Mouse (Mus musculus) hematopoietic stem cell, adult 5-6 weeks (primary cell): ENCODE results near the gene Krt27. TPM values are rescaled to one million over a fixed set of nuclear protein-coding genes. Genes with fewer than 3 reads are reported as not detected.
A peak's percentile ranks its signal among the peaks of the same experiment; 100 is the strongest.

Experiments
- ATAC-seq, 2 experiments: fragments of 125-278 bp in 1 of 2; replicated peaks in 1 of 2; 2 replicates each; pipeline ENCODE4 v1.8.0; 2016 to 2017; ENCODE audit warnings: inconsistent platforms in 2 of 2, mild to moderate bottlenecking in 2 of 2, moderate number of reproducible peaks in 2 of 2, low read depth in 1 of 2, moderate TSS enrichment in 1 of 2; ENCODE audit not compliant: low FRiP score in 2 of 2, poor library complexity in 2 of 2, severe bottlenecking in 2 of 2, insufficient read depth in 1 of 2, low TSS enrichment in 1 of 2
- total RNA-seq: library from RNA; stranded (forward); fragments of 172-1452, 232-1000 nt; gene quantifications from 2 replicates; pipeline ENCODE4 v1.2.3, GENCODE M21; 2017

Krt27 gene
- total RNA-seq, 1 experiment from 2014 or later = not detected

GRCm38 (mm10) chr11:99361423-99361822, 10.5 kb upstream of the Krt27 start:
- no peak for ATAC-seq

- no peak for ATAC-seq
These were observed 11.5 kb downstream of the Krt27 start for GRCm38 (mm10) chr11:99339299-99339847.

- ATAC-seq = no peak
These were observed 13.0 kb downstream of the Krt27 start, which contains the start of gene Krt26 for GRCm38 (mm10) chr11:99337866-99338265. Krt26 (minus strand) TSS chr11:99337966.

GRCm38 (mm10) chr11:99333426-99333825, 17.5 kb downstream of the Krt27 start:
- ATAC-seq = no peak

GRCm38 (mm10) chr11:99329655-99330054, 21.2 kb downstream of the Krt27 start:
- no peak for ATAC-seq

- ATAC-seq = no peak
These were observed 28.1 kb downstream of the Krt27 start, which contains the start of gene Krt25 for GRCm38 (mm10) chr11:99322851-99323250. Krt25 (minus strand) TSS chr11:99322951.

GRCm38 (mm10) chr11:99321094-99321493, 29.8 kb downstream of the Krt27 start:
- ATAC-seq = no peak

- no peak for ATAC-seq
These were observed 31.8 kb downstream of the Krt27 start for GRCm38 (mm10) chr11:99319127-99319526.

- ATAC-seq = no peak
These were observed 34.4 kb downstream of the Krt27 start for GRCm38 (mm10) chr11:99316543-99316942.

GRCm38 (mm10) chr11:99314594-99314993, 36.3 kb downstream of the Krt27 start:
- ATAC-seq = no peak

- ATAC-seq = peak in 1 of 2 experiments; percentile 35; a peak in 1 of 4 replicates
These were observed 40.0 kb downstream of the Krt27 start for GRCm38 (mm10) chr11:99310882-99311281.

GRCm38 (mm10) chr11:99307579-99307978, 43.3 kb downstream of the Krt27 start:
- ATAC-seq = peak; percentile 58 to 73; a peak in 3 of 4 replicates

Other genes with a start within 250 kb of the Krt27 start
- 1.2 and 2.8 TPM in 2 replicates for gene Ccr7, start 196.0 kb downstream of the Krt27 start, total RNA-seq
- 298 and 368 TPM in 2 replicates for gene Smarce1, start 120.1 kb downstream of the Krt27 start, total RNA-seq
- not detected in 2 replicates for gene Krt222, start 107.0 kb downstream of the Krt27 start, total RNA-seq
- not detected in 2 replicates for gene Krt24, start 65.8 kb downstream of the Krt27 start, total RNA-seq
- gene Krt25, start 28.2 kb downstream of the Krt27 start, total RNA-seq = not detected in 2 replicates
- not detected in 2 replicates for gene Krt26, start 13.1 kb downstream of the Krt27 start, total RNA-seq
- gene Krt28, start 23.8 kb upstream of the Krt27 start, total RNA-seq = not detected in 2 replicates
- gene Krt10, start 38.3 kb upstream of the Krt27 start, total RNA-seq = not detected in 2 replicates
- not detected in 2 replicates for gene Krt12, start 71.2 kb upstream of the Krt27 start, total RNA-seq
- gene Krt20, start 87.0 kb upstream of the Krt27 start, total RNA-seq = not detected in 2 replicates
- gene Krt23, start 142.0 kb upstream of the Krt27 start, total RNA-seq = not detected in 2 replicates
- gene Krt39, start 170.2 kb upstream of the Krt27 start, total RNA-seq = not detected in 2 replicates
- gene Krt40, start 192.1 kb upstream of the Krt27 start, total RNA-seq = not detected in 2 replicates
- not detected in 2 replicates for gene Krtap3-3, start 199.8 kb upstream of the Krt27 start, total RNA-seq
- not detected in 2 replicates for gene Krtap3-2, start 205.7 kb upstream of the Krt27 start, total RNA-seq
- gene Gm11939, start 208.4 kb upstream of the Krt27 start, total RNA-seq = not detected in 2 replicates
- not detected in 2 replicates for gene Krtap3-1, start 215.5 kb upstream of the Krt27 start, total RNA-seq
- gene Krtap1-5, start 229.9 kb upstream of the Krt27 start, total RNA-seq = not detected in 2 replicates
- gene Krtap1-4, start 232.6 kb upstream of the Krt27 start, total RNA-seq = not detected in 2 replicates
- gene Krtap1-3, start 240.2 kb upstream of the Krt27 start, total RNA-seq = not detected in 2 replicates
- not detected in 2 replicates for gene Krtap9-3, start 247.0 kb upstream of the Krt27 start, total RNA-seq